In the genomic region with DNA sequence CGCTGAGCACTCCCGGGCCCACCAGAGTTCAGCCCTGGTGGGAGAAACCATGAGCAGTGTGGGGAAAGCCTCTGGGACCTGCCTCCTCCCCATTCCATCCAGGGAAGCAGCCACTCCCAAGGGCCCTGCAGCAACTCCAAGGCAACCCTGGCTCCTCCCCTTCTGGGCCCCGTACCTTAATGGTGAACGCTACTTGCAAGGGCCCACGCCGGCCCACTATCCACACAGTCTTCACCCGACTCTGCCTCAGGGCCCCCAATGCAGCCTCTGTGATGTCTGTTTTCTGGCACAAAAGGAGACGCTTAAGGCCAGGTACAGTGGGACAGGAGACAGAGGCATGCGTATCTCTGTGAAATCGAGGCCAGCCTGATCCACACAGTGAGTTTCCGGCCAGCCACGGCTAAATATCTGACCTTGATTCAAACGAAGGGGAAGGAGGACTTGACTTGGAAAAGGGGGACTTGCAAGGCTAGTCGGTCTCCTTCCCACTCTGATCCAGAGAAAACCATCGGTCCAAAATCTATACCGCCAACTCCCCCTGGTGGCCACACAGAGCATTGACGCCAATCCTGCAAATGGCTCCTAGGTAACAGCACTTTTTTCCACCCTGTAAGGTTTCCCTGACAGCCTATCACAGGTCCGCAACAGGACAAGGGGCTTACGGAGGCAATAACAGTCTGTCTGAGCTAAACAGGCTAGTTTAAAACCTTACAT, we compare ENCODE assay signal across 9 mouse cellular contexts. TPM values are rescaled to one million over a fixed set of nuclear protein-coding genes. Genes with fewer than 3 reads are reported as not detected.
DNase-seq lines count a peak whose midpoint lies in the region; ATAC-seq and TF ChIP-seq lines count a peak whose summit lies in the region.
"Had no signal": no experiment of that assay in that cellular context is flagged by ENCODE, and none has a peak within 500 bp of the region (broad histone marks: within the 10 kb centered on the region; RNA-seq: fewer than 3 reads in every experiment).

No protein-coding gene starts in this region.

- TF ChIP-seq EP300 in liver, embryonic 14.5 days (IDR thresholded peaks at IDR 0.05; ENCODE audit: low read depth): no peak

- no peak overlapping the region for H3K4me2 ChIP-seq in liver, embryonic 14.5 days (ENCODE audit: low read depth)
- H3K4me2 ChIP-seq: embryonic facial prominence, embryonic 15.5 days had no signal

- no peak overlapping the region for H3K27ac ChIP-seq in liver, embryonic 14.5 days
- H3K27ac ChIP-seq: embryonic facial prominence, embryonic 15.5 days had no signal

- peak; percentile 70 for DNase-seq in A20 (ENCODE audit: low read depth, low spot score)
- DNase-seq in adrenal gland, adult 18-20 months (ENCODE audit: low spot score in 2 of 2): peak; percentile 76 to 80
- peak; percentile 89 for DNase-seq in embryo, embryonic 10.5 days (ENCODE audit: low spot score)
- peak; percentile 70 for DNase-seq in gastrocnemius, postnatal 14 days
- peak; percentile 85 for DNase-seq in kidney, postnatal 10 days
- DNase-seq in liver, embryonic 14.5 days (ENCODE audit: low read depth in 3 of 3, low spot score in 3 of 3): peak in 2 of 3 experiments; percentile 37 to 42
- peak; percentile 69 for DNase-seq in ovary, postnatal 10 days (ENCODE audit: low spot score)
- peak; percentile 58 for DNase-seq in thymus, postnatal 0 days (ENCODE audit: low spot score)

- no peak overlapping the region for H3K4me3 ChIP-seq in liver, embryonic 14.5 days (ENCODE audit: insufficient read depth in 1 of 2, low read depth in 2 of 2, low read length in 2 of 2)
- H3K4me3 ChIP-seq: embryonic facial prominence, embryonic 15.5 days had no signal

- peaks cover 0 to 4% of the 10 kb centered on the region in 2 experiments; a peak in 3 of 4 replicates for H3K4me1 ChIP-seq in liver, embryonic 14.5 days (replicated peaks; ENCODE audit: control insufficient read depth in 2 of 2, insufficient read depth in 2 of 2, low read length in 1 of 2)

- no peaks in the 10 kb centered on the region for H3K36me3 ChIP-seq in liver, embryonic 14.5 days (replicated peaks; ENCODE audit: control insufficient read depth, insufficient read depth, low read depth)

- no peak overlapping the region for H3K9ac ChIP-seq in liver, embryonic 14.5 days (replicated peaks)
- H3K9ac ChIP-seq: embryonic facial prominence, embryonic 15.5 days had no signal

- H3K9me3 ChIP-seq in liver, embryonic 14.5 days (ENCODE audit: control insufficient read depth, low read length): no peaks in the 10 kb centered on the region
- H3K9me3 ChIP-seq: embryonic facial prominence, embryonic 15.5 days had no signal

- intact Hi-C loops in gastrocnemius, postnatal 14 days (cut with DNase I; ENCODE audit: low total_unique reads): loop anchor here (2.0 to 5.0 kb wide), 2 partner anchors 48 to 68 kb away; no protein-coding TSS in a partner anchor

- WGBS in liver, embryonic 14.5 days (ENCODE audit: insufficient replicate concordance): 31% methylated on average over 17 of the region's 19 CpGs

- ATAC-seq in liver, embryonic 14.5 days (ENCODE audit: insufficient read depth): no peak

- peak; percentile 96 for TF ChIP-seq CTCF in liver, embryonic 14.5 days (IDR thresholded peaks at IDR 0.05; ENCODE audit: low read depth)

- H3K27me3 ChIP-seq in liver, embryonic 14.5 days (ENCODE audit: control insufficient read depth, insufficient read depth, low read length): peaks cover 25% of the 10 kb centered on the region

RNA-seq across cellular contexts. Expression of gene Grin2c, which starts 3.3 kb away (rescaled TPM):
- total RNA-seq in adrenal gland, adult 18-20 months (2021): 10 to 100 TPM in 1 of 2 experiments, 1 to 10 TPM in 1; 2.2 to 10.6 TPM
- not detected for total RNA-seq in gastrocnemius, postnatal 14 days (2021)
- 0.17 and 0.21 TPM in 2 replicates for polyA plus RNA-seq in liver, embryonic 14.5 days (2012; rRNA removed)
- 0.05 TPM in 1 of 2 replicates, not detected in the other for polyA plus RNA-seq in liver, embryonic 14.5 days (2014; fragmentation: Nextera tagmentation; extraction: Ambion mirVana)
- polyA plus RNA-seq in thymus, postnatal 0 days (2015; fragmentation: Nextera tagmentation; extraction: Ambion mirVana): 0.60 and 0.83 TPM in 2 replicates
- polyA plus RNA-seq: embryonic facial prominence, embryonic 15.5 days had no signal

RNA-seq across cellular contexts. Expression of gene Fdxr, which starts 6.5 kb away (rescaled TPM):
- total RNA-seq in adrenal gland, adult 18-20 months (2021): 1,000 to 10,000 TPM; 1,063 to 1,343 TPM
- total RNA-seq in gastrocnemius, postnatal 14 days (2021): 1 to 10 TPM; 5.4 to 6.0 TPM
- polyA plus RNA-seq in liver, embryonic 14.5 days (2012; rRNA removed): 11.9 and 13.7 TPM in 2 replicates
- 12.3 and 13.3 TPM in 2 replicates for polyA plus RNA-seq in liver, embryonic 14.5 days (2014; fragmentation: Nextera tagmentation; extraction: Ambion mirVana)
- 22.0 and 22.4 TPM in 2 replicates for polyA plus RNA-seq in thymus, postnatal 0 days (2015; fragmentation: Nextera tagmentation; extraction: Ambion mirVana)

RNA-seq across cellular contexts. Expression of gene Fads6, which starts 27.2 kb away (rescaled TPM):
- 10 to 100 TPM; 43.9 to 59.6 TPM for total RNA-seq in adrenal gland, adult 18-20 months (2021)
- 1 to 10 TPM; 1.6 to 1.7 TPM for total RNA-seq in gastrocnemius, postnatal 14 days (2021)
- 6.6 and 6.7 TPM in 2 replicates for polyA plus RNA-seq in liver, embryonic 14.5 days (2012; rRNA removed)
- 2.8 TPM in 2 replicates for polyA plus RNA-seq in liver, embryonic 14.5 days (2014; fragmentation: Nextera tagmentation; extraction: Ambion mirVana)
- 0.37 and 0.39 TPM in 2 replicates for polyA plus RNA-seq in thymus, postnatal 0 days (2015; fragmentation: Nextera tagmentation; extraction: Ambion mirVana)

RNA-seq across cellular contexts. Expression of gene Otop2, which starts 36.7 kb away (rescaled TPM):
- total RNA-seq in adrenal gland, adult 18-20 months (2021): not detected
- total RNA-seq in gastrocnemius, postnatal 14 days (2021): not detected
- not detected in 2 replicates for polyA plus RNA-seq in liver, embryonic 14.5 days (2012; rRNA removed)
- not detected in 2 replicates for polyA plus RNA-seq in liver, embryonic 14.5 days (2014; fragmentation: Nextera tagmentation; extraction: Ambion mirVana)
- polyA plus RNA-seq in thymus, postnatal 0 days (2015; fragmentation: Nextera tagmentation; extraction: Ambion mirVana): not detected in 2 replicates

RNA-seq across cellular contexts. Expression of gene Ush1g, which starts 51.5 kb away (rescaled TPM):
- total RNA-seq in adrenal gland, adult 18-20 months (2021): under 1 TPM; 0.36 to 0.74 TPM
- total RNA-seq in gastrocnemius, postnatal 14 days (2021): under 1 TPM; 0.25 to 0.73 TPM
- polyA plus RNA-seq in liver, embryonic 14.5 days (2012; rRNA removed): 0.04 and 0.06 TPM in 2 replicates
- polyA plus RNA-seq in liver, embryonic 14.5 days (2014; fragmentation: Nextera tagmentation; extraction: Ambion mirVana): 0.06 and 0.16 TPM in 2 replicates
- polyA plus RNA-seq in thymus, postnatal 0 days (2015; fragmentation: Nextera tagmentation; extraction: Ambion mirVana): not detected in 2 replicates

Comparison
In these comparisons a context has a peak if more than half of its experiments do, and no peak if none do; other contexts are left out.
1. RNA of gene Fdxr, which starts 6.5 kb away (total RNA-seq): 1,063 to 1,343 TPM in adrenal gland, adult 18-20 months; 5.4 to 6.0 TPM in gastrocnemius, postnatal 14 days; every median in the first group is over 100 times any median in the second.
2. RNA of gene Fads6, which starts 27.2 kb away (total RNA-seq): 43.9 to 59.6 TPM in adrenal gland, adult 18-20 months; 1.6 to 1.7 TPM in gastrocnemius, postnatal 14 days; every median in the first group is over 10 times any median in the second.
3. Peak in every context shown above with its lines, with median percentiles within 50 percentile points of each other: DNase-seq.